Mouse (Mus musculus) hindbrain, embryonic 11.5 days (tissue): ENCODE data around the gene Ckap5. TPM values are rescaled to one million over a fixed set of nuclear protein-coding genes. Genes with fewer than 3 reads are reported as not detected.

ENCODE experiments used
- ATAC-seq: fragments of 200-750 bp; cut with Nextera tagmentation; 2 replicates; pipeline ENCODE4 v1.8.0; 2017; ENCODE audit warnings: mild to moderate bottlenecking, moderate TSS enrichment, moderate library complexity; ENCODE audit not compliant: low FRiP score
- DNase-seq: peaks from one replicate; pipeline ENCODE4 v3.0.0-alpha.2; 2015; ENCODE audit warnings: low spot score
- H3K27ac ChIP-seq: fragments of 300-500 bp; sonication (generic); 2 replicates; pipeline ENCODE4 v1.5.1; 2014; ENCODE audit warnings: mild to moderate bottlenecking, low read depth, low read length
- H3K27me3 ChIP-seq: fragments of 300-500 bp; sonication (generic); 2 replicates; pipeline ENCODE4 v1.6.1; 2014; ENCODE audit warnings: mild to moderate bottlenecking, low read length, moderate library complexity, mixed read lengths; ENCODE audit not compliant: control insufficient read depth, insufficient read depth
- H3K36me3 ChIP-seq: fragments of 300-500 bp; sonication (generic); 2 replicates; pipeline ENCODE4 v1.6.1; 2014; ENCODE audit warnings: mild to moderate bottlenecking, low read length, moderate library complexity, mixed read lengths; ENCODE audit not compliant: control insufficient read depth, insufficient read depth
- H3K4me1 ChIP-seq: fragments of 300-500 bp; sonication (generic); replicated peaks from 2 replicates; pipeline ENCODE4 v1.6.1; 2014; ENCODE audit warnings: low read length, mixed read lengths; ENCODE audit not compliant: control insufficient read depth, insufficient read depth
- H3K4me2 ChIP-seq: fragments of 300-500 bp; sonication (generic); replicated peaks from 2 replicates; pipeline ENCODE4 v1.6.1; 2014; ENCODE audit warnings: mild to moderate bottlenecking, low read depth, low read length
- H3K4me3 ChIP-seq: fragments of 300-500 bp; sonication (generic); 2 replicates; pipeline ENCODE4 v1.5.1; 2014; ENCODE audit warnings: low read depth, low read length
- H3K9ac ChIP-seq: fragments of 300-500 bp; sonication (generic); 2 replicates; pipeline ENCODE4 v1.6.1; 2014; ENCODE audit warnings: low read depth, low read length
- H3K9me3 ChIP-seq: fragments of 300-500 bp; sonication (generic); 2 replicates; pipeline ENCODE4 v1.6.1; 2016; ENCODE audit warnings: low read length; ENCODE audit not compliant: control insufficient read depth
- WGBS: fragments of 180-500 bp; shearing (Covaris S2); extraction: QIAGEN DNeasy Blood & Tissue Kit; methylation state at CpG from one replicate; pipeline ENCODE4 v1.1.7; 2014; 5-methylcytosine and 5-hydroxymethylcytosine counted together
- polyA plus RNA-seq: library from polyadenylated mRNA; unstranded; fragments of >200 nt; fragmentation: Nextera tagmentation; extraction: Ambion mirVana; gene quantifications from 2 replicates; pipeline ENCODE4 v1.2.1, GENCODE M21; 2014

Ckap5 gene
- polyA plus RNA-seq, 1 experiment from 2014 or later, result 171 TPM

- Histone ChIP-seq H3K36me3 (peaks cover 15% of the 10 kb centered on the region), H3K9ac (no peak overlapping the region), H3K4me2 (no peak overlapping the region), H3K4me3 (no peak overlapping the region), H3K27ac (no peak overlapping the region), H3K4me1 (no peaks in the 10 kb centered on the region), H3K27me3 (no peaks in the 10 kb centered on the region), H3K9me3 (no peaks in the 10 kb centered on the region)
- DNase-seq (no peak), ATAC-seq (no peak)
- WGBS, result 96% methylated on average over 9 of the region's 9 CpGs
These were observed 32.6 kb upstream of the Ckap5 start for GRCm38 (mm10) chr2:91493981-91494380.

GRCm38 (mm10) chr2:91498093-91498719 is 28.4 kb upstream of the Ckap5 start:
- peaks cover 12% of the 10 kb centered on the region for H3K36me3 ChIP-seq
- ATAC-seq, result no peak

GRCm38 (mm10) chr2:91508076-91508475 is 18.5 kb upstream of the Ckap5 start:
- no peaks in the 10 kb centered on the region for H3K4me1 ChIP-seq
- no peaks in the 10 kb centered on the region for H3K27me3 ChIP-seq
- DNase-seq (no peak), ATAC-seq (no peak)
- H3K36me3 ChIP-seq, result 0 out of 2 replicates have a peak, but pooled peaks cover 2% of the 10 kb centered on the region
- H3K4me3 ChIP-seq, result no peak overlapping the region
- H3K9me3 ChIP-seq, result no peaks in the 10 kb centered on the region
- no peak overlapping the region for H3K4me2 ChIP-seq
- H3K27ac ChIP-seq, result no peak overlapping the region
- 96% methylated on average over 8 of the region's 8 CpGs for WGBS
- H3K9ac ChIP-seq, result no peak overlapping the region

More at GRCm38 (mm10) chr2:91498093-91498719, 28.4 kb upstream of the Ckap5 start:
- 89% methylated on average over 8 of the region's 8 CpGs for WGBS
- no peak overlapping the region for H3K27ac ChIP-seq
- H3K4me3 ChIP-seq, result no peak overlapping the region
- H3K27me3 ChIP-seq, result no peaks in the 10 kb centered on the region
- no peaks in the 10 kb centered on the region for H3K4me1 ChIP-seq
- no peak overlapping the region for H3K9ac ChIP-seq
- H3K4me2 ChIP-seq, result no peak overlapping the region
- DNase-seq, result no peak
- no peaks in the 10 kb centered on the region for H3K9me3 ChIP-seq

DNA sequence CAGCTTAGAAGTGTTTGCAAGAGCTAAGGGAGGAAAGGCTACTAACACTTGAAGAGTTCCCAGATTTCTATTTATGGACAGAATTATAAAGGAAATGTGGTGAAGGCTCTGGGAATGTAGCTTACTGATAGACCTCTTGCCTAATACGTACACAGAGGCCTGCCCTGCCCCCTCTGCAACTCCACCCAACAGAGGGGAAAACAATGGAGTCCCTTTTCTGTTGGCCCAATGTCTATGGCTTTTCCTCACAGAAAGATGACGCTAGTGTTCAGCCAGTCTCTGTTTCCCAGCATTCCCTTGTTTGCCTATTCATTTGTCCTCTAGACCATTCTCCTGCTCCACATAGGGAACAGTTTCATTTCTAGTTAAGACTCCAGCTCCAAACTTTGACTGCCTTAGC is 9.4 kb upstream of the Ckap5 start:
- Histone ChIP-seq H3K4me1 (no peaks in the 10 kb centered on the region), H3K9me3 (no peaks in the 10 kb centered on the region), H3K4me3 (no peak overlapping the region), H3K27ac (no peak overlapping the region), H3K4me2 (no peak overlapping the region), H3K27me3 (no peaks in the 10 kb centered on the region), H3K36me3 (0 out of 2 replicates have a peak, but pooled peaks cover 2% of the 10 kb centered on the region), H3K9ac (no peak overlapping the region)
- 13% methylated on average over 2 of the region's 2 CpGs for WGBS
- ATAC-seq, result no peak
- DNase-seq, result peak; percentile 20

DNA sequence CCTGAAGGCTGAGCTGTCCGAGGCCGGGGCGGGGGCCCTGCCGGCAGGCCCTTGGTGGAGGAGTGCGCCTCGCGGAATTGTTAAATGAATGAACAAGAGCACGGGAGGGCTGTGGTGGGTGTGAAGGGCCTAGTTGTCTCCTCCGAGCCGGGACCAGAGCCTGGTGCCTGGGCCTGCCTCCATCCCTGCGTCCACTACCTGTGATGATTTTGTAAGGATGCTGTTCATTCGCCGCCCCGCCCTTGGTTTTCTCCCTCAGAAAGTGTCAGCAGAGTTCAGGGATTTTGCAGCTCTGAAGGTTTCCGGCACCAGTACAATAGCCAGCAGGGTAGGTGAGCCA is 555 bp downstream of the Ckap5 start:
- no peaks in the 10 kb centered on the region for H3K27me3 ChIP-seq
- DNase-seq (no peak), ATAC-seq (peak; percentile 15; the same call in 1 of the 2 replicates)
- peak overlapping the region; percentile 47 for H3K4me2 ChIP-seq
- WGBS, result under 1% methylated on average over 15 of the region's 15 CpGs
- H3K4me3 ChIP-seq, result peak overlapping the region; percentile 72
- H3K9ac ChIP-seq, result peak overlapping the region; percentile 83
- H3K9me3 ChIP-seq, result no peaks in the 10 kb centered on the region
- no peaks in the 10 kb centered on the region for H3K36me3 ChIP-seq
- H3K4me1 ChIP-seq, result no peaks in the 10 kb centered on the region
- peak overlapping the region; percentile 65 for H3K27ac ChIP-seq

- peak overlapping the region; percentile 23; the same call in 1 of the 2 replicates for H3K9ac ChIP-seq
- no peaks in the 10 kb centered on the region for H3K36me3 ChIP-seq
- peak overlapping the region; percentile 24; the same call in 1 of the 2 replicates for H3K27ac ChIP-seq
- ATAC-seq, result peak; percentile 88
- WGBS, result 4% methylated on average over 17 of the region's 17 CpGs
- H3K4me1 ChIP-seq, result no peaks in the 10 kb centered on the region
- H3K9me3 ChIP-seq, result no peaks in the 10 kb centered on the region
- peak overlapping the region; percentile 29 for H3K4me3 ChIP-seq
- DNase-seq, result peak; percentile 82
- peak overlapping the region; percentile 35 for H3K4me2 ChIP-seq
- H3K27me3 ChIP-seq, result no peaks in the 10 kb centered on the region
These were observed 11.1 kb downstream of the Ckap5 start for GRCm38 (mm10) chr2:91537588-91538205.

DNA sequence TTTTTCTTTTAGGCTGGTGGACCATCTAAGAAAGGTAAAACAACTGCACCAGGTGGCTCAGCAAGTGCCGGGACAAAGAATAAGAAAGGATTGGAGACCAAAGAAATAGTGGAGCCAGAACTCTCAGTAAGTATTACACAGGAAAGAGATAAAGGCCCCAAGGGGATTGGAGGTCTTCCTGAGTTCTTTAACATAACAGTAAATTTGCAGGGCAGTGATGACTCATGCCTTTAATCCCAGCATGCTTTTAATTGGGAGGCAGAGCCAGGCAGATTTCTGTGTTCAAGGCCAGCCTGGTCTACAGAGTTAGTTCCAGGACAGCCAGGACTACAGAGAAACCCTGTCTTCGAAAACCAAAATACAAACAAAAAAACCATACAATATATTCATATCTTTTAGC is 41.6 kb downstream of the Ckap5 start:
- ATAC-seq (no peak), DNase-seq (no peak)
- no peaks in the 10 kb centered on the region for H3K4me1 ChIP-seq
- no peaks in the 10 kb centered on the region for H3K9me3 ChIP-seq
- H3K4me2 ChIP-seq, result no peak overlapping the region
- H3K36me3 ChIP-seq, result peaks cover 6% of the 10 kb centered on the region
- H3K9ac ChIP-seq, result no peak overlapping the region
- no peak overlapping the region for H3K4me3 ChIP-seq
- H3K27me3 ChIP-seq, result no peaks in the 10 kb centered on the region
- H3K27ac ChIP-seq, result no peak overlapping the region
- 93% methylated on average over 2 of the region's 2 CpGs for WGBS

DNA sequence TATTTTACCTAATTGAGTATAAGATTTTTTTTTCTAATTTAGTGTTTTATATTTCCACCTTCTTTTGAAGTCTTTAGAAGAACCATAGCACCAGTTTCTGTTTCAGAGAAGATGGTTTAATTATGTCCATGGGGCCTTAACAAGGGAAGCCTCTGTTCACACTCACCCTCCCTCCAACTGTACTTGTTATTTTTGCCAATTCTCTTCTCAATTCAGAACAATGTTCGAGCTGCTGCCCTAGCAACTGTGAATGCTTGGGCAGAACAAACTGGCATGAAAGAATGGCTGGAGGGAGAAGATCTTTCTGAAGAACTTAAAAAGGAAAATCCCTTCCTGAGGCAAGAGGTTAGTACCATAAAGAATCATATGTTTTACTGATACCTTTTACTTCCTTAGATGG is 54.3 kb downstream of the Ckap5 start:
- no peak overlapping the region for H3K4me2 ChIP-seq
- no peaks in the 10 kb centered on the region for H3K4me1 ChIP-seq
- no peak for ATAC-seq
- WGBS, result 88% methylated on average over 1 of the region's 1 CpGs
- no peaks in the 10 kb centered on the region for H3K9me3 ChIP-seq
- no peaks in the 10 kb centered on the region for H3K27me3 ChIP-seq
- H3K27ac ChIP-seq, result no peak overlapping the region
- no peak for DNase-seq
- no peak overlapping the region for H3K4me3 ChIP-seq
- peaks cover 15% of the 10 kb centered on the region for H3K36me3 ChIP-seq
- no peak overlapping the region for H3K9ac ChIP-seq

DNA sequence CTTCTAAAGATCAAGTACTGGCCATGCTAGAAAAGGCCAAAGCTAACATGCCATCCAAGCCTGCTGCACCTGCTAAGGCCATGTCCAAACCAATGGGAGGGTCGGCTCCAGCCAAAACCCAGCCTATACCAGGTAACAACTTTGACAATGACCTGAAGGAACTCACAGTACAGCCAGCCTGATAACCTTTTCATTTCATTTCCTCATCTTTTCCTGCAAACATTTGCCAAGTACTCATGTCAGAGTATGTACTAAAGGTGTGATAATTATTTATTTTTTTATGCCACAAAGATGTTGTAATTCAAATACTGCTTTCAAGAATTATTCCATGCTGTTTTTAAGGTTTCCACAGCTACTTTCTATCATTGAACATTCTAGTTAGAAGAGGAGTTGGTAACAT is 59.7 kb downstream of the Ckap5 start:
- H3K27ac ChIP-seq, result no peak overlapping the region
- WGBS, result 95% methylated on average over 1 of the region's 1 CpGs
- ATAC-seq (no peak), DNase-seq (no peak)
- H3K4me2 ChIP-seq, result no peak overlapping the region
- no peaks in the 10 kb centered on the region for H3K27me3 ChIP-seq
- H3K4me3 ChIP-seq, result no peak overlapping the region
- no peaks in the 10 kb centered on the region for H3K9me3 ChIP-seq
- no peak overlapping the region for H3K9ac ChIP-seq
- no peaks in the 10 kb centered on the region for H3K4me1 ChIP-seq
- peaks cover 6% of the 10 kb centered on the region; the same call in 1 of the 2 replicates for H3K36me3 ChIP-seq
